Comparison of ENCODE assay signal across 30 mouse cellular contexts in genomic region chr3:27323551-27323950, GRCm38 (mm10). TPM values are rescaled to one million over a fixed set of nuclear protein-coding genes. Genes with fewer than 3 reads are reported as not detected.
A peak's percentile ranks its signal among the peaks of the same experiment; 100 is the strongest.
DNase-seq lines count a peak whose midpoint lies in the region; ATAC-seq and TF ChIP-seq lines count a peak whose summit lies in the region.
"Had no signal": no experiment of that assay in that cellular context is flagged by ENCODE, and none has a peak within 500 bp of the region (broad histone marks: within the 10 kb centered on the region; RNA-seq: fewer than 3 reads in every experiment).

No protein-coding gene starts in this region.

- no peak overlapping the region for H3K9ac ChIP-seq in heart, embryonic 12.5 days
- H3K9ac ChIP-seq in CH12.LX (ENCODE audit: insufficient read depth, low read depth), result no peak overlapping the region
- H3K9ac ChIP-seq in neural tube, embryonic 15.5 days (replicated peaks), result no peak overlapping the region
- H3K9ac ChIP-seq: heart, embryonic 15.5 days; hindbrain, embryonic 14.5 days; limb, embryonic 15.5 days; liver, embryonic 15.5 days had no signal

- TF ChIP-seq RAD21 in CH12.LX (IDR thresholded peaks at IDR 0.05; ENCODE audit: low read depth, low read length), result no peak

- no peak for TF ChIP-seq EP300 in CH12.LX (IDR thresholded peaks at IDR 0.05; ENCODE audit: low read length)

- dilution Hi-C loops in CH12.LX (cut with MboI; ENCODE audit: extremely low pct_ligation_motif_present, extremely low pct_unique_long_range_greater_than_20kb, low sequenced_read_pairs), result no loop called here

- H3K4me3 ChIP-seq in heart, embryonic 12.5 days, result no peak overlapping the region
- H3K4me3 ChIP-seq in CH12.LX (replicated peaks in 1 of 3; ENCODE audit: low read depth in 2 of 3, low read length in 2 of 3, poor library complexity in 1 of 3), result no peak overlapping the region
- no peak overlapping the region for H3K4me3 ChIP-seq in neural tube, embryonic 15.5 days (replicated peaks)
- H3K4me3 ChIP-seq: forebrain, embryonic 10.5 days; heart, embryonic 15.5 days; limb, embryonic 15.5 days; liver, embryonic 15.5 days had no signal

- H3K79me2 ChIP-seq in CH12.LX (replicated peaks; ENCODE audit: control insufficient read depth, extremely low read depth, insufficient read depth, poor library complexity, severe bottlenecking), result no peaks in the 10 kb centered on the region

- WGBS in heart, embryonic 12.5 days, result 68% methylated on average over 5 of the region's 5 CpGs
- 71% methylated on average over 5 of the region's 5 CpGs for WGBS in neural tube, embryonic 15.5 days

- peak; percentile 92 for DNase-seq in heart, adult 11 months
- DNase-seq in CH12.LX (ENCODE audit: extremely low read depth), result no peak
- peak; percentile 58 to 69 for DNase-seq in kidney, adult 8-10 months
- DNase-seq in kidney, postnatal 14 days, result peak; percentile 74
- DNase-seq in gastrocnemius, postnatal 25 days, result no peak
- DNase-seq: cerebellum, adult 11-12 months; gastrocnemius, postnatal 36 days; heart, postnatal 4 days; left cerebral cortex, postnatal 4 days; right cerebral cortex, postnatal 14 days; thymus, postnatal 14 days had no signal

- no peaks in the 10 kb centered on the region for H3K4me1 ChIP-seq in heart, embryonic 12.5 days (replicated peaks)
- peaks cover 20 to 36% of the 10 kb centered on the region in 2 experiments for H3K4me1 ChIP-seq in CH12.LX (ENCODE audit: control insufficient read depth in 1 of 2, insufficient read depth in 2 of 2)
- H3K4me1 ChIP-seq in neural tube, embryonic 15.5 days, result no peaks in the 10 kb centered on the region
- H3K4me1 ChIP-seq: forebrain, embryonic 10.5 days; limb, embryonic 15.5 days; liver, embryonic 15.5 days had no signal

- no peak for TF ChIP-seq POLR2A in CH12.LX (IDR thresholded peaks at IDR 0.05; ENCODE audit: low read depth, low read length)

- no peak for TF ChIP-seq CTCF in CH12.LX (conservative IDR thresholded peaks at IDR 0.05 in 1 of 2, IDR thresholded peaks at IDR 0.05 in 1 of 2; ENCODE audit: low read depth in 2 of 2, low read length in 2 of 2)

- no peak overlapping the region for H3K27ac ChIP-seq in heart, embryonic 12.5 days (ENCODE audit: poor library complexity, severe bottlenecking)
- H3K27ac ChIP-seq in CH12.LX (ENCODE audit: insufficient read depth, low read depth), result no peak overlapping the region
- H3K27ac ChIP-seq in neural tube, embryonic 15.5 days (replicated peaks), result no peak overlapping the region
- H3K27ac ChIP-seq: forebrain, embryonic 10.5 days; heart, embryonic 15.5 days; hindbrain, embryonic 14.5 days; limb, embryonic 15.5 days; liver, embryonic 15.5 days; macrophage had no signal

- no peak overlapping the region for H3K4me2 ChIP-seq in heart, embryonic 12.5 days
- H3K4me2 ChIP-seq in CH12.LX (ENCODE audit: insufficient read depth, low read depth, poor library complexity, severe bottlenecking), result peak overlapping the region; percentile 30; the same call in 1 of the 2 replicates
- H3K4me2 ChIP-seq in neural tube, embryonic 15.5 days, result no peak overlapping the region
- H3K4me2 ChIP-seq: heart, embryonic 15.5 days; hindbrain, embryonic 14.5 days; limb, embryonic 15.5 days; liver, embryonic 15.5 days; midbrain, embryonic 11.5 days had no signal

- H3K27me3 ChIP-seq in heart, embryonic 12.5 days (replicated peaks), result no peaks in the 10 kb centered on the region
- no peaks in the 10 kb centered on the region for H3K27me3 ChIP-seq in CH12.LX (replicated peaks)
- no peaks in the 10 kb centered on the region for H3K27me3 ChIP-seq in neural tube, embryonic 15.5 days (replicated peaks)
- H3K27me3 ChIP-seq: heart, embryonic 15.5 days; limb, embryonic 15.5 days; liver, embryonic 15.5 days had no signal

- in situ Hi-C loops in CH12.LX (cut with MboI; ENCODE audit: low pct_ligation_motif_present, low pct_unique_long_range_greater_than_20kb, low sequenced_read_pairs), result no loop called here

- ATAC-seq in heart, embryonic 12.5 days (ENCODE audit: insufficient number of reproducible peaks, low FRiP score), result no peak
- ATAC-seq in neural tube, embryonic 15.5 days (ENCODE audit: low FRiP score), result no peak
- ATAC-seq: forebrain, embryonic 16.5 days; lung, postnatal 0 days had no signal

- no peaks in the 10 kb centered on the region for H3K9me3 ChIP-seq in heart, embryonic 12.5 days (replicated peaks)
- no peaks in the 10 kb centered on the region for H3K9me3 ChIP-seq in CH12.LX (replicated peaks; ENCODE audit: low read length)
- no peaks in the 10 kb centered on the region for H3K9me3 ChIP-seq in neural tube, embryonic 15.5 days (replicated peaks)
- H3K9me3 ChIP-seq: forebrain, embryonic 10.5 days; heart, embryonic 15.5 days; limb, embryonic 15.5 days; liver, embryonic 15.5 days had no signal

- no peaks in the 10 kb centered on the region for H3K36me3 ChIP-seq in heart, embryonic 12.5 days
- no peaks in the 10 kb centered on the region for H3K36me3 ChIP-seq in CH12.LX (replicated peaks in 1 of 2; ENCODE audit: control insufficient read depth in 1 of 2, insufficient read depth in 1 of 2, low read length in 1 of 2)
- no peaks in the 10 kb centered on the region for H3K36me3 ChIP-seq in neural tube, embryonic 15.5 days
- H3K36me3 ChIP-seq: forebrain, embryonic 10.5 days; heart, embryonic 15.5 days; limb, embryonic 15.5 days; liver, embryonic 15.5 days had no signal

TF ChIP-seq in CH12.LX, 34 proteins besides CTCF, POLR2A, EP300 and RAD21:
- no peak for TF ChIP-seq MEF2A (IDR thresholded peaks at IDR 0.05; ENCODE audit: borderline replicate concordance, low read depth, low read length)

RNA-seq across cellular contexts. Expression of gene Tnfsf10, which starts 6.7 kb away (rescaled TPM):
- not detected in 2 replicates for polyA plus RNA-seq in heart, embryonic 12.5 days (2016; fragmentation: Nextera tagmentation; extraction: Ambion mirVana)
- total RNA-seq in CH12.LX (2012; rRNA removed) (0.17 TPM in 2 replicates), CH12.LX (2014; rRNA removed) (1.0 TPM in 2 replicates)
- 0.69 and 0.79 TPM in 2 replicates for polyA plus RNA-seq in CH12.LX (2012; ENCODE audit: insufficient read length, low read depth)
- polyA plus RNA-seq in neural tube, embryonic 15.5 days (2015; fragmentation: Nextera tagmentation; extraction: Ambion mirVana), result 0.09 and 0.75 TPM in 2 replicates
- total RNA-seq in gastrocnemius, postnatal 25 days (2021), result 1 to 10 TPM; 3.0 to 3.9 TPM
- total RNA-seq: ES-E14 had no signal
- polyA plus RNA-seq: embryonic facial prominence, embryonic 11.5 days; forebrain, embryonic 10.5 days; midbrain, embryonic 11.5 days had no signal

RNA-seq across cellular contexts. Expression of gene Ghsr, which starts 47.6 kb away (rescaled TPM):
- not detected in 2 replicates for polyA plus RNA-seq in heart, embryonic 12.5 days (2016; fragmentation: Nextera tagmentation; extraction: Ambion mirVana)
- total RNA-seq in CH12.LX (2012; rRNA removed) (not detected in 2 replicates), CH12.LX (2014; rRNA removed) (not detected in 2 replicates)
- not detected in 2 replicates for polyA plus RNA-seq in CH12.LX (2012; ENCODE audit: insufficient read length, low read depth)
- 1.7 and 2.2 TPM in 2 replicates for polyA plus RNA-seq in neural tube, embryonic 15.5 days (2015; fragmentation: Nextera tagmentation; extraction: Ambion mirVana)
- not detected for total RNA-seq in gastrocnemius, postnatal 25 days (2021)
- total RNA-seq: adrenal gland, postnatal 4 days; gastrocnemius, postnatal 36 days; heart, postnatal 4 days had no signal
- polyA plus RNA-seq: CD4-positive, CD25-positive, alpha-beta regulatory T cell, adult 4 months; embryonic facial prominence, embryonic 11.5 days; forebrain, embryonic 10.5 days; heart, embryonic 15.5 days; inflammation-experienced regulatory T-cells, adult 6 months; large intestine, adult 2 months; limb, embryonic 15.5 days; liver, embryonic 15.5 days; lung, postnatal 0 days; macrophage; spleen, adult 2 months; testis, adult 2 months had no signal

Comparison
In these comparisons a context has a peak if more than half of its experiments do, and no peak if none do; other contexts are left out.
1. DNase-seq: peak in heart, adult 11 months (single experiment), kidney, adult 8-10 months (2 of 2) and kidney, postnatal 14 days (single experiment); none in CH12.LX (single experiment) and gastrocnemius, postnatal 25 days (single experiment).